11 mouse cellular contexts compared by ENCODE assay signal in the genomic region with DNA sequence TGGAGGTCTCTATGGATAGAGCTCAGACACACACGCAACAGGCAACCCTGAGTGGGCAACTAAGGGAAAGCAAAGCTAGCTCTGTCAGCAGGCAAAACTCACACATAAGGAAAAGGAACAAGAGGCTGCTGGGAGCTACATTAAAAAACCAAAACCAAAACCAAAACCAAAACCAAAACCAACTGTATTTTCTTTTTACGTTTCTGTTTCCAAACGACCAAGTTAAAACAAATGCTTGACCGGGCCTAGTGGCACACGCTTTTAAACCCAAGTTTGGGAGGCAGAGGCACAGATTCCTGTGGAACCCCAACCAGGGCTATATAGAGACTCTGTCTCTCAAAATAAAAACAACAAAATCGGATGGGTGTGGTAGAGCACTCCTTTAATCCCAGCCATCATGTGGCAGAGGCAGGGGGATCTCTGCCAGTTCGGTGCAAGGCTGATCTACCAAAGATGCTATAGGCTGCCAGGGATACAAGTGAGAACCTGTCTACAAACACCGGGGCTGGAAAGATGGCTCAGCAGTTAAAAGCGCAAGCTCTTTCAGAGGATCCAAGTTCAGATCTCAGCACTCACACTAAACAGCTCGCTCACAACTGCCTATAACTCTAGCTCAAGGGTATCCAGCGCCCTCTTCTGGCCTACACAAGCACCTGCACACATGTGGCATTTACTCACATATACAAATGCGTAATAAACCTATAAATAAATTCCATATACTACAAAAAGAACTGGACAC. TPM values are rescaled to one million over a fixed set of nuclear protein-coding genes. Genes with fewer than 3 reads are reported as not detected.
DNase-seq lines count a peak whose midpoint lies in the region; ATAC-seq and TF ChIP-seq lines count a peak whose summit lies in the region.
"Had no signal": no experiment of that assay in that cellular context is flagged by ENCODE, and none has a peak within 500 bp of the region (broad histone marks: within the 10 kb centered on the region; RNA-seq: fewer than 3 reads in every experiment).

No protein-coding gene starts in this region.

- H3K9ac ChIP-seq in intestine, postnatal 0 days (ENCODE audit: low read depth, low read length), result no peak overlapping the region
- no peak overlapping the region for H3K9ac ChIP-seq in intestine, embryonic 15.5 days
- H3K9ac ChIP-seq: forebrain, embryonic 13.5 days had no signal

- no peak overlapping the region for H3K4me3 ChIP-seq in intestine, postnatal 0 days (ENCODE audit: low read depth, low read length)
- H3K4me3 ChIP-seq in intestine, embryonic 15.5 days (replicated peaks), result no peak overlapping the region
- H3K4me3 ChIP-seq: forebrain, embryonic 13.5 days had no signal

- WGBS in intestine, postnatal 0 days, result 82% methylated on average over 12 of the region's 12 CpGs
- 87% methylated on average over 12 of the region's 12 CpGs for WGBS in intestine, embryonic 15.5 days

- H3K27me3 ChIP-seq in intestine, postnatal 0 days (replicated peaks; ENCODE audit: control insufficient read depth, insufficient read depth, low read length), result no peaks in the 10 kb centered on the region
- H3K27me3 ChIP-seq in intestine, embryonic 15.5 days (replicated peaks), result no peaks in the 10 kb centered on the region
- H3K27me3 ChIP-seq: forebrain, embryonic 13.5 days had no signal

- TF ChIP-seq CTCF in intestine, postnatal 0 days (IDR thresholded peaks at IDR 0.05; ENCODE audit: low read depth), result peak; percentile 55

- peaks cover 42% of the 10 kb centered on the region for H3K36me3 ChIP-seq in intestine, postnatal 0 days (ENCODE audit: control insufficient read depth, insufficient read depth)
- peaks cover 33% of the 10 kb centered on the region for H3K36me3 ChIP-seq in intestine, embryonic 15.5 days

- no peak for ATAC-seq in intestine, postnatal 0 days
- ATAC-seq in intestine, embryonic 15.5 days, result no peak
- ATAC-seq in granulocyte monocyte progenitor cell, adult 5-6 weeks (replicated peaks; ENCODE audit: poor library complexity, severe bottlenecking), result peak; percentile 31
- ATAC-seq: forebrain, embryonic 13.5 days had no signal

- H3K4me2 ChIP-seq in intestine, postnatal 0 days (replicated peaks; ENCODE audit: low read depth), result no peak overlapping the region
- no peak overlapping the region for H3K4me2 ChIP-seq in intestine, embryonic 15.5 days (replicated peaks)
- H3K4me2 ChIP-seq: forebrain, embryonic 13.5 days had no signal

- DNase-seq in A20 (ENCODE audit: low read depth, low spot score), result peak; percentile 27
- peak; percentile 11 to 32 for DNase-seq in CD8-positive naive resting alpha-beta T cell, adult 2 months (ENCODE audit: low read depth in 2 of 2, low spot score in 2 of 2)
- no peak for DNase-seq in adrenal gland, adult 18-20 months (ENCODE audit: low spot score in 2 of 2)
- DNase-seq in gastrocnemius, adult 8-10 months (ENCODE audit: low spot score in 2 of 2), result no peak
- DNase-seq: cerebellum, adult 9-11 months; right cerebral cortex, postnatal 14 days had no signal

- H3K4me1 ChIP-seq in intestine, postnatal 0 days (replicated peaks; ENCODE audit: control insufficient read depth, insufficient read depth, low read length), result no peaks in the 10 kb centered on the region
- no peaks in the 10 kb centered on the region for H3K4me1 ChIP-seq in intestine, embryonic 15.5 days (replicated peaks)

- no peak overlapping the region for H3K27ac ChIP-seq in intestine, postnatal 0 days (ENCODE audit: low read depth, low read length)
- no peak overlapping the region for H3K27ac ChIP-seq in intestine, embryonic 15.5 days
- H3K27ac ChIP-seq: forebrain, embryonic 13.5 days had no signal

- H3K9me3 ChIP-seq in intestine, postnatal 0 days (ENCODE audit: control insufficient read depth), result no peaks in the 10 kb centered on the region
- H3K9me3 ChIP-seq in intestine, embryonic 15.5 days, result no peaks in the 10 kb centered on the region
- H3K9me3 ChIP-seq: forebrain, embryonic 13.5 days had no signal

RNA-seq across cellular contexts. Expression of a gene that starts 26.4 kb away (rescaled TPM):
- polyA plus RNA-seq in intestine, postnatal 0 days (2015; fragmentation: Nextera tagmentation; extraction: Ambion mirVana), result 80.3 and 83.0 TPM in 2 replicates
- polyA plus RNA-seq in intestine, embryonic 15.5 days (2015; fragmentation: Nextera tagmentation; extraction: Ambion mirVana), result 29.7 and 38.2 TPM in 2 replicates
- total RNA-seq in granulocyte monocyte progenitor cell, adult 5-6 weeks (2014; fragmentation: Nextera tagmentation), result 59.2 and 65.2 TPM in 2 replicates
- total RNA-seq in granulocyte monocyte progenitor cell, adult 5-6 weeks (2017), result 34.8 and 42.3 TPM in 2 replicates
- total RNA-seq in adrenal gland, adult 18-20 months (2021), result 10 to 100 TPM; 20.1 to 21.7 TPM
- 1 to 10 TPM; 1.7 to 3.9 (median 2.8) TPM for total RNA-seq in gastrocnemius, adult 8-10 months (2022)

RNA-seq across cellular contexts. Expression of a gene that starts 31.3 kb away (rescaled TPM):
- 43.3 and 43.4 TPM in 2 replicates for polyA plus RNA-seq in intestine, postnatal 0 days (2015; fragmentation: Nextera tagmentation; extraction: Ambion mirVana)
- polyA plus RNA-seq in intestine, embryonic 15.5 days (2015; fragmentation: Nextera tagmentation; extraction: Ambion mirVana), result 71.2 and 71.7 TPM in 2 replicates
- 95.3 and 120 TPM in 2 replicates for total RNA-seq in granulocyte monocyte progenitor cell, adult 5-6 weeks (2014; fragmentation: Nextera tagmentation)
- 173 and 194 TPM in 2 replicates for total RNA-seq in granulocyte monocyte progenitor cell, adult 5-6 weeks (2017)
- total RNA-seq in adrenal gland, adult 18-20 months (2021), result 100 to 1,000 TPM; 201 to 202 TPM
- 100 to 1,000 TPM; 260 to 347 (median 290) TPM for total RNA-seq in gastrocnemius, adult 8-10 months (2022)

RNA-seq across cellular contexts. Expression of a gene that starts 35.7 kb away (rescaled TPM):
- 108 and 116 TPM in 2 replicates for polyA plus RNA-seq in intestine, postnatal 0 days (2015; fragmentation: Nextera tagmentation; extraction: Ambion mirVana)
- 298 and 307 TPM in 2 replicates for polyA plus RNA-seq in intestine, embryonic 15.5 days (2015; fragmentation: Nextera tagmentation; extraction: Ambion mirVana)
- total RNA-seq in granulocyte monocyte progenitor cell, adult 5-6 weeks (2014; fragmentation: Nextera tagmentation), result 541 and 637 TPM in 2 replicates
- 232 and 267 TPM in 2 replicates for total RNA-seq in granulocyte monocyte progenitor cell, adult 5-6 weeks (2017)
- 10 to 100 TPM; 16.8 to 29.5 TPM for total RNA-seq in adrenal gland, adult 18-20 months (2021)
- 10 to 100 TPM; 27.6 to 34.9 (median 31.9) TPM for total RNA-seq in gastrocnemius, adult 8-10 months (2022)

RNA-seq across cellular contexts. Expression of a gene that starts 43.0 kb away (rescaled TPM):
- polyA plus RNA-seq in intestine, postnatal 0 days (2015; fragmentation: Nextera tagmentation; extraction: Ambion mirVana), result not detected in 2 replicates
- polyA plus RNA-seq in intestine, embryonic 15.5 days (2015; fragmentation: Nextera tagmentation; extraction: Ambion mirVana), result not detected in 2 replicates
- not detected in 2 replicates for total RNA-seq in granulocyte monocyte progenitor cell, adult 5-6 weeks (2014; fragmentation: Nextera tagmentation)
- total RNA-seq in granulocyte monocyte progenitor cell, adult 5-6 weeks (2017), result not detected in 2 replicates
- total RNA-seq in adrenal gland, adult 18-20 months (2021), result not detected
- 1 to 10 TPM in 2 of 4 experiments, not detected in 2; 1.5 to 2.2 TPM for total RNA-seq in gastrocnemius, adult 8-10 months (2022)
- polyA plus RNA-seq: forebrain, embryonic 13.5 days; liver, embryonic 16.5 days had no signal

RNA-seq across cellular contexts. Expression of a gene that starts 44.5 kb away (rescaled TPM):
- polyA plus RNA-seq in intestine, postnatal 0 days (2015; fragmentation: Nextera tagmentation; extraction: Ambion mirVana), result 591 and 603 TPM in 2 replicates
- polyA plus RNA-seq in intestine, embryonic 15.5 days (2015; fragmentation: Nextera tagmentation; extraction: Ambion mirVana), result 973 and 1,022 TPM in 2 replicates
- total RNA-seq in granulocyte monocyte progenitor cell, adult 5-6 weeks (2014; fragmentation: Nextera tagmentation), result 2,240 and 2,398 TPM in 2 replicates
- 2,059 and 2,173 TPM in 2 replicates for total RNA-seq in granulocyte monocyte progenitor cell, adult 5-6 weeks (2017)
- 100 to 1,000 TPM; 930 to 948 TPM for total RNA-seq in adrenal gland, adult 18-20 months (2021)
- 100 to 1,000 TPM; 332 to 455 (median 370) TPM for total RNA-seq in gastrocnemius, adult 8-10 months (2022)

Comparison
In these comparisons a context has a peak if more than half of its experiments do, and no peak if none do; other contexts are left out.
1. DNase-seq: peak in A20 (single experiment) and CD8-positive naive resting alpha-beta T cell, adult 2 months (2 of 2); none in adrenal gland, adult 18-20 months (0 of 2) and gastrocnemius, adult 8-10 months (0 of 2).
2. RNA of a gene that starts 26.4 kb away (total RNA-seq): 34.8 to 65.2 TPM in granulocyte monocyte progenitor cell, adult 5-6 weeks and 20.1 to 21.7 TPM in adrenal gland, adult 18-20 months; 1.7 to 3.9 TPM in gastrocnemius, adult 8-10 months; every median in the first group is over 4 times any median in the second.
3. RNA of a gene that starts 35.7 kb away (total RNA-seq): 232 to 637 TPM in granulocyte monocyte progenitor cell, adult 5-6 weeks; 27.6 to 34.9 TPM in gastrocnemius, adult 8-10 months and 16.8 to 29.5 TPM in adrenal gland, adult 18-20 months; every median in the first group is over 4 times any median in the second.